Mouse (Mus musculus) heart, postnatal 14 days (tissue): Measurements from ENCODE around the gene Hap1. TPM values are rescaled to one million over a fixed set of nuclear protein-coding genes. Genes with fewer than 3 reads are reported as not detected.
"Not testable (repeated sequence)": the region's sequence is repeated elsewhere in the genome, so short reads cannot be mapped to it uniquely, and the experiment has no call there.

Experiments used
- DNase-seq, 2 experiments: peaks; one replicate each; pipeline ENCODE4 v3.0.0; 2021 to 2022
- intact Hi-C: fragments of 180-260 bp; cut with DNase I; formaldehyde crosslinking; loops from one replicate; pipeline ENCODE4 v1.15.1; 2025
- total RNA-seq, 2 experiments: library from RNA; stranded (reverse); gene quantifications; 2 replicates each; pipeline ENCODE4 v1.2.3; 2021

Gene Hap1
- total RNA-seq, 2 experiments from 2014 or later: 1.2 to 1.8 TPM

GRCm38 (mm10) chr11:100321479-100322305 is 34.2 kb downstream of the Hap1 start:
- intact Hi-C loops: loop anchor here (5.0 kb wide), 1 partner anchor 76 kb away; the partner anchor contains the start of gene Jup
- not testable (repeated sequence) for DNase-seq

GRCm38 (mm10) chr11:100320701-100321410 is 35.1 kb downstream of the Hap1 start:
- DNase-seq: not testable (repeated sequence)
- intact Hi-C loops: loop anchor here (5.0 kb wide), 1 partner anchor 76 kb away; the partner anchor contains the start of gene Jup

DNA sequence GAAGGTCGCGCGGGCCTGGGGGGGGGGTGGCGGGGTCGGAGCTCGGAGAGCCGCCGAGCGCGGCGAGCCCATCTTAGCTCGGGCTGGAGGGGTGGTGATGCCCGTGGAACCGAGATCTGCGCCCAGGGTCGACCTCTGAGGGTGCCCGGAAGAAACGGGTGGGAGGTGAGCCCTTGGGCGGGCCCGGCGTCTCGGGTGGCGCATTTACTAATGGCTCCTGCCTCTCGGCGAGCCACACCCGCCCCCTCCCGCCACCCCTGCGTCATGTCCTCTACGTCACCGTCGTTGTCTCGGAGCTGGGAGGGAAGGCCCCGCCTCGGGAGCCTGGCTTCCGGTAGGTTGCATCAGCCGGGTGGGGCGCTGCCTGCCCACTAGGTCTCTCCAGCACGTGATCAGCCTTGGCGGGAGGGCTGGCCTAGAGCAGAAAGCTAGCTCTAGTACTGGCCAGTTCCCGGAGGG is 35.7 kb downstream of the Hap1 start:
- DNase-seq: peak; percentile 94 to 95
- intact Hi-C loops: loop anchor here (5.0 kb wide), 1 partner anchor 77 kb away; the partner anchor contains the start of gene Jup

DNA sequence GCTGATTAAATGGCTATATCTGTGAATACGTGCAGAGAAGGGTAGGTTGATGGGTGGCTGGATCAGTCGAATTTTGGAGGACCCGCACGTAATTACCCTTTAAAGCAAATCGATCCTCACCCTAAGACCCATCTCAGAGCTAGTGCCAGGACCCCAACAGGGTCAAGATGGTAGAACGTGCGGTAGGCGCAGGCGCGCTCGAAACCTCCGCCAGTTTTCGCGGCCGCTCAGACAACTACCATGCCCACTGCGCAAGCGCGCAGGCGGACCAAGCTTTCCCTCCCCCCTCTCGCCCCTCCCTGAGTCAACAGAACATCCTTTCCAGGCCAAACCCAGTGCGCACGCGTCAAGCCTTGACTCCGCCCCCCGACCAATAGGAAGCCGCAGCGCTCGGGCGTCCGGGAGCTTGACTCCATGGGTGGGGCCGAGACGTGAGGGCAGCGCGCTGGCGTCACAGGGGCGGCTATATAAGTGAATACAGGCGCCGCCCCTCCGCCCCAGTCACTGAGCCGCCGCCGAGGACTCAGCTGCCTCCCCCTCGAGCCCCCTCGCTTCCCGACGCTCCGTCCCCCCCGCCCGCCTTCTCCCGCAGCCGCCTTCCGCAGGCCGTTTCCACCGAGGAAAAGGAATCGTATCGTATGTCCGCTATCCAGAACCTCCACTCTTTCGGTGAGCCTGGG is 36.3 kb downstream of the Hap1 start, which contains the start of gene Eif1:
Gene Eif1, plus strand, starts transcription at position 394 of the 680 bp plus-strand sequence.
- intact Hi-C loops: loop anchor here (5.0 kb wide), 1 partner anchor 78 kb away; the partner anchor contains the start of gene Jup
- peak; percentile 100 for DNase-seq

- DNase-seq: no peak
- intact Hi-C loops: no loop called here
These were observed 37.1 kb downstream of the Hap1 start for GRCm38 (mm10) chr11:100318529-100319451.

GRCm38 (mm10) chr11:100317826-100318380 is 38.0 kb downstream of the Hap1 start:
- intact Hi-C loops: no loop called here
- no peak for DNase-seq

GRCm38 (mm10) chr11:100315439-100315838 is 40.5 kb downstream of the Hap1 start:
- DNase-seq: no peak
- intact Hi-C loops: no loop called here

- no peak for DNase-seq
- intact Hi-C loops: no loop called here
These were observed 42.5 kb downstream of the Hap1 start for GRCm38 (mm10) chr11:100313424-100313823.

DNA sequence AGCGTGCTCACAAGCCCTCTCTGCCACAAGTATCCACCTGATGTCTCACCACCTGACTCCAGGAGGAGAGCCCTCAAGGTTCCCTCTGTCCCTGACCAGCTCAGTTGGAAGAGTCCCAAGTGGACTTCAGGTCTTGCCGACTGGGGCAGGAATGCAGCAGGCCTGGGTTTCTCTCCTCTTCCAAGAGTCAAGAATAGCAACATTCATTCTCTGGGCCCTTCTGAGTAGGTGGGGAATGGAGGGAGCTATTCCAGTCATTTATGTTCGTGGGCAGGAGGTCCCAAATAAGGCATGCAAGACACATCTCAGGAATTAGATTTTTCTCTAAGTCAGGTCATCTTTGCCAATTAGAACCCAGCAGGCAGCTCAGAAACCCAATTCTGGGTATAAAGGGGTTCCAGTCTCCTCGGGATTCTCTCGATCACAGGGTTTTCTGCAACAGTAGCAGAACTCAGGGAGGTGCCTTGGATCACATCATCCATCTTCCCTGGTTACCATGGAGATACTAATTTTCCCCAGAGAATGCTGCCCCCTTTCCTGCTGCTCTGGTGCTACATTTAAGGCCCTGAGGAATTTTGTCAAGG is 43.7 kb downstream of the Hap1 start:
- DNase-seq: peak; percentile 19 to 60
- intact Hi-C loops: no loop called here

- no peak for DNase-seq
- intact Hi-C loops: no loop called here
These were observed 44.3 kb downstream of the Hap1 start for GRCm38 (mm10) chr11:100311656-100312055.

- DNase-seq, intact Hi-C loops: not testable (repeated sequence)
These were observed 47.3 kb downstream of the Hap1 start for GRCm38 (mm10) chr11:100308672-100309071.

- intact Hi-C loops: no loop called here
- DNase-seq: no peak
These were observed 48.0 kb downstream of the Hap1 start for GRCm38 (mm10) chr11:100307900-100308299.

DNA sequence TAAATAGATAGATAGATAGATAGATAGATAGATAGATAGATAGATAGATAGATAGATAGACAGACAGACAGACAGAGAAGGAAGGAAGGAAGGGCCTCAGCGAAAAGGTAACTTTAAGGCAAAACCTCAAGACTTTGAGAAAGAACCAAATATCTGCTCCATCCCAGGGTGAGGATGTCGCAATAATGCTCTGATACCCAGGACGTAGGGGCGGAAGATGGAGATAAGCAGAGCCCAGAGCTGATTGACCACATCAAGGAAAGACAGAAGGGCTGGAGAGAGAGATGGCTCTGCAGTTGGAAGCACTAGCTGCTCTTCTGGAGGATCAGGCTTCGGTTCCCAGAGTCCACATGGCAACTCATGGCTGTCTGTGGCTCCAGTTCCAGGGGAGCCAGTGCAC is 54.6 kb downstream of the Hap1 start:
- intact Hi-C loops: no loop called here
- DNase-seq: no peak

GRCm38 (mm10) chr11:100300293-100300692 is 55.6 kb downstream of the Hap1 start:
- DNase-seq: peak; percentile 59 to 79
- intact Hi-C loops: no loop called here

GRCm38 (mm10) chr11:100298274-100299036 is 57.5 kb downstream of the Hap1 start:
- intact Hi-C loops: loop anchor here (5.0 kb wide), 3 partner anchors 131 to 911 kb away; partner anchors contain the start of gene Krt10
- peak; percentile 84 to 89 for DNase-seq

DNA sequence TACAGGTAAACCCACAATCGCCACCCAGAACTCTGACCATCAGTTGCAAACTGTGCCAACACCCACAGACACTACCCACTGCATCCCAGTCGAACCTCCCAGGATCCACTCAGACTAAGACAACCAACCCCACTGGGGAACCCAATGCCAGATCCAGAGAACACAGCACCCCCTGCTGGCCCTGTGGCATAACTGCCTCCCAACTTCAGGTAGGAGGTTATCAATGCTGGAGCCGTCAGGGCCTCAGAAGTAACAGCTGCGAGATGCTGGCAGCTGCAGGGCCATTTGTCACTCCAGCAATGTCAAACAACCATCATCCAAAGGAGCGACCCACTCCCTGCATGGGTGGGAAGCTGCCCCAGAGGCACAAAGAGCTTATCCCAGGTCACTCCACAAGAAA is 58.1 kb downstream of the Hap1 start:
- intact Hi-C loops: loop anchor here (5.0 kb wide), 3 partner anchors 130 to 910 kb away; partner anchors contain the start of gene Krt10
- DNase-seq: no peak
